Mouse (Mus musculus): ENCODE results near the gene Fcgr4.
"Not testable (repeated sequence)": the region's sequence is repeated elsewhere in the genome, so short reads cannot be mapped to it uniquely, and the experiment has no call there.

Gene Fcgr4

DNA sequence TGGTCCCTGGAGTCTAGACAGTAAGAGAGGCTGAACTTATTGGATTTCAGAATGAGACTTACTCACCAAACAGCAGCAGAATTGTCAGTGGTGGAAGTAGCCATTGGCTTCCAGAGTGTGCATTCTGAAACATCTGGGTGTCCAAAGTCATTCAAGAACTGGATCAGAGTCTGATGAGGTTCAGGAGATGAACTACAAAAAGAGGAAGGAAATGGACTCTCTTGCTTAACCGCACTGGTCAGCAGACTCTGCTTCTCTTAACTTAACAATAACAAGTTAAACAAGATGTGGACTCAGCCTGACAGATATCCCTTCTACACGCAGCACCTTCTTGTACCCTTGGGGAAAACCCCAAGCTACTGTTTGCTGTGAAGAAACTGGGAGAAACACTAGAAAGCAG lies 40.5 kb downstream of the Fcgr4 start:
- DNase-seq, result no peak

DNA sequence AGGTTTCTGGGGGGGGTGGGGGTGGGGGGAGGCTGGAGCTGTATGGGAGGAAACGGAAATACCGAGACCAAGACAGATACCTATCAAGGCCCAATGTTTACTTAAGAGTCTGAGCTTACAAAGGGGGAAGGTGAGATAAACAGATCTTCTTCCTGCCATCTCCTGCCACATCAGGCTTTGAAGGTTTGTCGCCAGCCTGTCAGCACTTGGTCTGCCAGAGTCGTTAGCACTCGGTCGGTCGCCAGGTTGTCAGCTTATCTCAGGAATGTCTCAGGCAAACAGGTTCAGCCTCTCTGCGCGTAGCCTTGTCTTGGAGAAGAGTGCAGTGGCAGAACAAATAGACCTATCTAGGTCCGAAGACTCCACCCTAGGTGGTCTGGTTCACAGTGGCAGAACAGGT lies 41.7 kb downstream of the Fcgr4 start:
- DNase-seq, result no peak

DNA sequence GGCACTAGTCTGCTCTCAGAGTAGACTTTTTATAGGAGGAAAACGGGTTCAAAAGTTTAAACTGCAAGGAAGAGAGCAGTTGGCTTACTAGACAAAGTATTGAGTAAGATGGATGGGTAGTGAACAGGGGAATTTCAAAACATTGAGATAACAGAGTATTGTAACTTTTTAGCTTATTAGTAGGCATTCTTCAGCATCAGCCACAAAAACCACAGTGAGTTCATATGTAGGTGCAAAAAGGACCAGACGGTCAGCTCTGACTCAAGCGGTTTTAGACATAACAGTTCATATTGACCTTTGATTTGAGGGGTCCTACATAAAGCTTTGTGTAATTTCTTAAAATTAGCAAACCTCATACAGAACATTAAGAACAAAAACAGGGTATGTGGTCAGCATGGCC lies 42.8 kb downstream of the Fcgr4 start:
- DNase-seq, result no peak

DNA sequence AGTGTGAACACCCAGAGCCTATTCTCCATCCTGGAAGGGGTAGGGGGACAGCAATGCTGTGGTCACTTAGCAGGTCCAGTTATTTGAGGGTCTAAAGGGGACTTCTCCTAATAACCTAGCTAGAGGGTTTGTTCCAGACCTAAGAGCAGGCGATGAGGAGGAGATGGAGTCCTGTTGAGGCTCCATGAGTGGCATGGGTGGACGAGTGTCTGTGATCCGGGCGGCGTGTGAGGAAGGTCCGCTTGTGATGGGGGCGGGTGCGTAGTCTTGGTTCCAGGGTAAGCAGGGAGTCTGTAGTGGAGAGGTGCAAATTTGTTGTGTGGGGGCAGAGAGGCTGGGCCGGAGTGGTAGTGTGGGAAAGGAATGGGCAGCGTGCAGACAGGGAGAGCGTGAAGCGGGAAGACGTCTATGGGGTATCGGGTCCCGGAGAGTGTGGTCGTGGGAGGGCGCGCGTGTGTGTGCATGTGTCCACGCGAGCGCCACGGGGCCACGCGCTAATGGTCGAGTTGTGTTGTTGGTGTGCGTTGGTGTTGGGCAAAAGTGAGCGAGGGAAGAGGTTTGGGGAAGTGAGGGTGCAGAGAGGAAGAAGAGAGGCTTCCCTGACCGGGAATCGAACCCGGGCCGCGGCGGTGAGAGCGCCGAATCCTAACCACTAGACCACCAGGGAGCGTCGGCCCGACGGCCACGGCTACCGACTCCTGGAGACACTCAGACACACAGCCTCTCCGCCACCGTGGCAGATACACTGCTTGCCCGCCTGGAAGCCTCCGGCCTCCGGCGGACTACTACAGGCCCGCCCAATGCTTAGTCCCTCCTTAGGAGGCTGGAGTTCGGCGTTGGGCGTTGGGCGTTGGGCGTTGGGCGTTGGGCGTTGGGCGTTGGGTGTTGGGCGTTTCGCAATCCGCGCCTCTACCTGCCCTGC lies 45.1 kb downstream of the Fcgr4 start:
- DNase-seq, result peak in 1 of 2 experiments; percentile 28

DNA sequence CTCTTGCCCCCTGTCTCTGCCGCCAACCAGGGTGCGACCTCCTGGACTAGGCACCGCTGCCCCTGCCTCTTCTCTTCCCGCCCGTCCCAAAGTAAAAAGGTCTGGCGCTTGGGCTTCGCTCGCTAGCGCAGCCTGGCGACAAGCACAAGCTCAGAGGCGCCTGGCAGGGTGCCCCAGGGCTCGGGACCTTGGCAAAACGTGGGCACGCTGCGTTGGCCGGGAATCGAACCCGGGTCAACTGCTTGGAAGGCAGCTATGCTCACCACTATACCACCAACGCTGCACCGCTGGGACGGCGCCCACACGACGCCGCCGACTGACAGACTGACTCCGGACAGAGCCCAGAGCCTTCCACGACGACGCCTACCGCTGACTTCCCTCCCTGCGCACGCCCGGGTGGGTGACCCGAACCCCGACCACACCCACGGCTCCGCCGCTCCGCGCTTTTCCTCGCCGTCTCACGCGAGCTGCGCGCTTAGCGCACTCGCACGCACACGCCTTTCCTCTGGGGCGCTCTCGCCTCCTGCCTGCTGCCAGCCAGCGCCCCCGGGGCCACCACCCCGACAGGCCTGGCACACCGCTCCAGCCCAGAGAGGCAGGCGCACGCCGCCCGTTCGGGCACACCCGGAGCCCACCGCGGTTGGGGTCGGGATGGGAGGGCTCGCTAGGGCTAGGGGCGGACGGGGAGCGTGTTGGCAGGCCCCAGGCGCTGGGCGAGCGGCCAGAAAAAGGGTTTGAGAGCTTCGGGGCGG lies 45.9 kb downstream of the Fcgr4 start, which contains the start of gene Fcgr3:
Gene Fcgr3 (minus strand): TSS at position 445 of the 752 bp plus-strand sequence.
- peak; percentile 40 to 66 for DNase-seq

GRCm38 (mm10) chr1:171065243-171065587 lies 46.5 kb downstream of the Fcgr4 start:
- not testable (repeated sequence) for DNase-seq

DNA sequence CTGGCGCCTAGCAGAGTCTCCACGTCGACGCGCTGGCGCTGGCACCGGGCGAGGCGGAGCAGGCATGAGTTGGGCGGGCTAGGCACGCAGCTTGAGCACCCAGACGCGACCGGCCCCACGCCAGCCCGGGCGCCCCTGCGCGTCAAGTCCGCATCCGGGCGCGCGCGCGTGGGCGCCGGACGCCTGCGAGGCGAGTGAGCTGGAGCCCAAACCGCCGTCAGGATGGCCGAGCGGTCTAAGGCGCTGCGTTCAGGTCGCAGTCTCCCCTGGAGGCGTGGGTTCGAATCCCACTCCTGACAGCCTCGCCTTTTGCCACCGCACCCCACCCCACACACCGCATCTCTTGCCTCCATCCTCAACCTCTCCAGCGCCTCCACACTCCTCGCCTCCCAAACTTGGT lies 47.0 kb downstream of the Fcgr4 start:
- peak in 1 of 2 experiments; percentile 30 for DNase-seq

DNA sequence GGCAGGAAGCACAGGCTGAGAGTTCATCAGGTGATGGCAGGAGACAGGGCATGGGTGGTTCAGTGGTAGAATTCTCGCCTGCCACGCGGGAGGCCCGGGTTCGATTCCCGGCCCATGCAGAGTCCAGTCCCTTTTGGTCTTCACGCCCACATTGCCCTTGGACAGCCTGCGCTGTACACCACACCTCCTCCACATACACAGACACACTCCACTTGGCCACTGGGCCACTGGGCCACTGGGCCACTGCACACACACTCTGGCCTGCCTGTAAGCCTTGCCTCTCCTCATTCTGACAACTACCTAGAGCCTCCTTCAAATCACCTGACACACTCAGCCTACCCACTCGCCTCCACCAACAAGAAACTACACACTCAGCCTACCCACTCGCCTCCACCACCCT lies 47.9 kb downstream of the Fcgr4 start:
- not testable (repeated sequence) for DNase-seq

GRCm38 (mm10) chr1:171067928-171068327 lies 49.2 kb downstream of the Fcgr4 start:
- DNase-seq, result not testable (repeated sequence)

GRCm38 (mm10) chr1:171069508-171069907 lies 50.8 kb downstream of the Fcgr4 start:
- DNase-seq, result not testable (repeated sequence)

- DNase-seq, result not testable (repeated sequence)
These were observed 52.2 kb downstream of the Fcgr4 start for GRCm38 (mm10) chr1:171070879-171071278.

DNA sequence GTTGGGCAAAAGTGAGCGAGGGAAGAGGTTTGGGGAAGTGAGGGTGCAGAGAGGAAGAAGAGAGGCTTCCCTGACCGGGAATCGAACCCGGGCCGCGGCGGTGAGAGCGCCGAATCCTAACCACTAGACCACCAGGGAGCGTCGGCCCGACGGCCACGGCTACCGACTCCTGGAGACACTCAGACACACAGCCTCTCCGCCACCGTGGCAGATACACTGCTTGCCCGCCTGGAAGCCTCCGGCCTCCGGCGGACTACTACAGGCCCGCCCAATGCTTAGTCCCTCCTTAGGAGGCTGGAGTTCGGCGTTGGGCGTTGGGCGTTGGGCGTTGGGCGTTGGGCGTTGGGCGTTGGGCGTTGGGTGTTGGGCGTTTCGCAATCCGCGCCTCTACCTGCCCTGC lies 53.0 kb downstream of the Fcgr4 start:
- DNase-seq, result not testable (repeated sequence)

DNA sequence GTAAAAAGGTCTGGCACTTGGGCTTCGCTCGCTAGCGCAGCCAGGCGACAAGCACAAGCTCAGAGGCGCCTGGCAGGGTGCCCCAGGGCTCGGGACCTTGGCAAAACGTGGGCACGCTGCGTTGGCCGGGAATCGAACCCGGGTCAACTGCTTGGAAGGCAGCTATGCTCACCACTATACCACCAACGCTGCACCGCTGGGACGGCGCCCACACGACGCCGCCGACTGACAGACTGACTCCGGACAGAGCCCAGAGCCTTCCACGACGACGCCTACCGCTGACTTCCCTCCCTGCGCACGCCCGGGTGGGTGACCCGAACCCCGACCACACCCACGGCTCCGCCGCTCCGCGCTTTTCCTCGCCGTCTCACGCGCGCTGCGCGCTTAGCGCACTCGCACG lies 53.5 kb downstream of the Fcgr4 start:
- DNase-seq, result not testable (repeated sequence)

DNA sequence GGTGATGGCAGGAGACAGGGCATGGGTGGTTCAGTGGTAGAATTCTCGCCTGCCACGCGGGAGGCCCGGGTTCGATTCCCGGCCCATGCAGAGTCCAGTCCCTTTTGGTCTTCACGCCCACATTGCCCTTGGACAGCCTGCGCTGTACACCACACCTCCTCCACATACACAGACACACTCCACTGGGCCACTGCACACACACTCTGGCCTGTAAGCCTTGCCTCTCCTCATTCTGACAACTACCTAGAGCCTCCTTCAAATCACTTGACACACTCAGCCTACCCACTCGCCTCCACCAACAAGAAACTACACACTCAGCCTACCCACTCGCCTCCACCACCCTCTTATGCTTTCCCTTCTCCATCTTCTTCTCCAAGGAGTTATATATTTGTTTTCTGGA lies 55.6 kb downstream of the Fcgr4 start:
- DNase-seq, result peak in 1 of 2 experiments; percentile 3

DNA sequence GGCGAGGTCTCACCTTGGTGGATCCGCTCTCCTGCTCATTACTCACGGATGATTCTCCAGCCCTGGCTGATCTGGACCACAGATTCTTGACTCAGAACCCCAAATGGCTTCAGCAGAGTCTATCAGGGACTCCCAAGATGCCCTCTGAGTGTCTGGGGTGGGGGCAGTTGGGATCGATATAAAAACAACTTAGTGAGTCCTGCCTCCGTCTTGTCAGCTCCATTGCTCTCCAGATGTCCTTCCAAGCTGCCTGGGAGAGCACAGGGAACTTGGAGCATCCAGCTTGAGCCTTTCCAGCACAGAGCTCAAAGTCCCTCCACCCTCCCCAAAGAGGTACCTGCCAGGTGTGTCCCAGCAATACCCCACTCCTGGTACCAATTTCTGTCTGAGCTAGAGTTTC lies 57.5 kb downstream of the Fcgr4 start:
- DNase-seq, result not testable (repeated sequence)

GRCm38 (mm10) chr1:171077192-171077591 lies 58.5 kb downstream of the Fcgr4 start:
- not testable (repeated sequence) for DNase-seq

GRCm38 (mm10) chr1:171077955-171078354 lies 59.2 kb downstream of the Fcgr4 start:
- not testable (repeated sequence) for DNase-seq

GRCm38 (mm10) chr1:171078419-171078818 lies 59.7 kb downstream of the Fcgr4 start:
- DNase-seq, result not testable (repeated sequence)

- DNase-seq, result not testable (repeated sequence)
These were observed 60.6 kb downstream of the Fcgr4 start for GRCm38 (mm10) chr1:171079345-171079744.

All from cerebellum, adult 18-20 months (tissue).